Mouse (Mus musculus) large intestine, adult 2 months (tissue): ENCODE results near the gene Gm17175. TPM values are rescaled to one million over a fixed set of nuclear protein-coding genes. Genes with fewer than 3 reads are reported as not detected.
"Not testable (repeated sequence)": the region's sequence is repeated elsewhere in the genome, so short reads cannot be mapped to it uniquely, and the experiment has no call there.

Experiments used
- DNase-seq: peaks from one replicate; pipeline ENCODE4 v3.0.0-alpha.2; 2012; ENCODE audit warnings: low read depth, low spot score
- WGBS: fragments of 180-500 bp; shearing (Covaris S2); methylation state at CpG from one replicate; pipeline ENCODE4 v1.1.7; 2018; 5-methylcytosine and 5-hydroxymethylcytosine counted together
- polyA plus RNA-seq: library from polyadenylated mRNA; depleted of rRNA; stranded (reverse); fragments of >200 nt; gene quantifications from 2 replicates; pipeline ENCODE4 v1.2.3, GENCODE M21; 2012; rRNA removed

Gm17175 gene
- polyA plus RNA-seq, result not detected in 2 replicates

- DNase-seq, result not testable (repeated sequence)
- 86% methylated on average over 2 of the region's 2 CpGs for WGBS
Observed at GRCm38 (mm10) chr14:51573963-51574362, at the start of gene Gm17175. TSS of gene Gm17175 (minus strand) at chr14:51574063.

- no peak for DNase-seq
- 76% methylated on average over 1 of the region's 1 CpGs for WGBS
Observed at GRCm38 (mm10) chr14:51611210-51611609, 37.3 kb upstream of the Gm17175 start, which contains the start of gene Gm17078. TSS of gene Gm17078 (minus strand) at chr14:51611310.

GRCm38 (mm10) chr14:51592039-51592438 is 18.2 kb upstream of the Gm17175 start, which contains the start of gene Gm17174:
TSS of gene Gm17174 (minus strand) at chr14:51592139.
- WGBS, result 95% methylated on average over 4 of the region's 4 CpGs
- DNase-seq, result not testable (repeated sequence)

GRCm38 (mm10) chr14:51552490-51552889 is 21.4 kb downstream of the Gm17175 start, which contains the start of gene Gm5622:
TSS of gene Gm5622 (plus strand) at chr14:51552790.
- 91% methylated on average over 4 of the region's 4 CpGs for WGBS
- no peak for DNase-seq

Other genes with a start within 250 kb of the Gm17175 start
- gene Gm7247, start 212.3 kb downstream of the Gm17175 start, polyA plus RNA-seq, result not detected in 2 replicates
- gene Vmn2r88, start 163.2 kb downstream of the Gm17175 start, polyA plus RNA-seq, result not detected in 2 replicates
- gene Vmn2r89, start 122.2 kb downstream of the Gm17175 start, polyA plus RNA-seq, result not detected in 2 replicates
- not detected in 2 replicates for gene Gm5622, start 21.3 kb downstream of the Gm17175 start, polyA plus RNA-seq
- not detected in 2 replicates for gene Gm17174, start 18.1 kb upstream of the Gm17175 start, polyA plus RNA-seq
- not detected in 2 replicates for gene Gm17078, start 37.2 kb upstream of the Gm17175 start, polyA plus RNA-seq
- not detected in 2 replicates for gene Gm4181, start 61.6 kb upstream of the Gm17175 start, polyA plus RNA-seq
- gene Gm17079, start 121.4 kb upstream of the Gm17175 start, polyA plus RNA-seq, result not detected in 2 replicates
- not detected in 2 replicates for gene Gm5800, start 143.1 kb upstream of the Gm17175 start, polyA plus RNA-seq
- 726 and 776 TPM in 2 replicates for gene Ang4, start 199.5 kb upstream of the Gm17175 start, polyA plus RNA-seq
- gene AY358078, start 226.0 kb upstream of the Gm17175 start, polyA plus RNA-seq, result not detected in 2 replicates